Mouse (Mus musculus): ENCODE results near the gene Chn1. TPM values are rescaled to one million over a fixed set of nuclear protein-coding genes. Genes with fewer than 3 reads are reported as not detected.

The Chn1 gene
- polyA plus RNA-seq, 1 experiment from 2014 or later, result 21.2 TPM

DNA sequence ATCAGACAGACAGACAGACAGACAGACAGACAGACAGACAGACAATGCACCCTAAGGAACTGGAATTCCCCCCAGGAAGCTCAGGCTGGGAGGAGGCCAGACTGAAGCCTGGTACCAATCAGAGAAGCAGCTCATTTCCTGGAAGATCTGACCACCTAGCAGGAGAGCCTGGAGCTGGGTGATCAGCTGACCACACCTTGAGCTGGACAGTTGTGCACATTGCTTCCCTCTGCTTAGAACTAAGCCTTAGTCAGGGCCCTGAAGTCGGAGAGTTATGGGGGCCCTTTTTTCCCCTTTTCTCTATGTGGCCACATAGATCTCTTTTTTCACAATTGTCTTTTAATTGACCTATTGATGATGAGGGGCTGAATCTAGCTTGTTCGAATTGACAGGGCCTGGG, 168.0 kb downstream of the Chn1 start:
- H3K9me3 ChIP-seq (replicated peaks), result no peaks in the 10 kb centered on the region
- H3K27ac ChIP-seq, result no peak overlapping the region
- peaks cover 13% of the 10 kb centered on the region for H3K4me1 ChIP-seq (replicated peaks)
- no peaks in the 10 kb centered on the region for H3K27me3 ChIP-seq
- no peak overlapping the region for H3K9ac ChIP-seq
- H3K4me2 ChIP-seq, result no peak overlapping the region
- no peak overlapping the region for H3K4me3 ChIP-seq
- 49% methylated on average over 2 of the region's 2 CpGs for WGBS
- H3K36me3 ChIP-seq, result peaks cover 8% of the 10 kb centered on the region; the same call in 1 of the 2 replicates
- ATAC-seq (replicated peaks; ENCODE audit: insufficient number of reproducible peaks, insufficient read depth, low FRiP score, low read depth), result no peak

DNA sequence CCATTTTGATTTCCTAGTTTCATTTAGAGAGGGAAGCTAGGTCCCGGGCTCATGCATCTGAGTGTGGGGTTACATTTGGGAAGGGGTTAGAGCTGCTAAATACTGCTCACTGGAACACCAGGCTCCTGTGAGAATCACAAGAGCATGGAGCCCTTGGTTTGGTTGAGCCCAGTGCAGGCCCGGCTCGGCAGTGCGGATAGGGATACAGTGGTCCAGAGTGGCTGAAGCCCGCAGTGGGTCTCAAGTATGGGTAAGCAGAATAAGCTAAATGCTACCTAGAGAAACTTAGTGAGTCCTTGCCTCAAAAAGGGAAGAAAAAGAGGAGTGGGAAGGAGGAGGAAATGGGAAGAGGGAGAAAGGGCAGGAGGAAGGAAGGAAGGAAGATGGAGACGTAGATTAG, 168.5 kb downstream of the Chn1 start:
- Histone ChIP-seq H3K27ac (no peak overlapping the region), H3K4me1 (replicated peaks) (peaks cover 13% of the 10 kb centered on the region), H3K9me3 (replicated peaks) (no peaks in the 10 kb centered on the region), H3K4me3 (no peak overlapping the region), H3K36me3 (peaks cover 6% of the 10 kb centered on the region; the same call in 1 of the 2 replicates), H3K4me2 (no peak overlapping the region), H3K27me3 (no peaks in the 10 kb centered on the region), H3K9ac (no peak overlapping the region)
- no peak for ATAC-seq (replicated peaks; ENCODE audit: insufficient number of reproducible peaks, insufficient read depth, low FRiP score, low read depth)
- WGBS, result 91% methylated on average over 6 of the region's 6 CpGs

DNA sequence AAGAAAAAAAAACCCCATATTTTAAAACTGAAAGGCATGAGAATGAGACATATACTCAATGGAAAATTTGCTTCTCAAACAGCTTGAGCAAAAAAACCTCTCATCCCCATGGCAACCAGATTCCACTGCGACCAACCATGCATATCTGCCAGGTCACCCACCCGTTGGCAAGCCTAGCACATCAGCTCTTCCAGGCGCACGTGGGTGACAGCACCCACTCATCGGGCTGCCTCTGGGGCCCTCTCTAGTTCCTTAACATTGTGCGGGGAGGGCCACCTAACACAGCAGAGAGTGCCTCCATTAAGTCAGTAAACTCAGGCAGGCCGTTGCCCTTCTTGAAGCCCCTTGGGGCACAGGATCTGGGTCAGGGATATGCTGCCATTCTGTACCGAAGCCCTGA, 170.1 kb downstream of the Chn1 start:
- H3K27ac ChIP-seq, result no peak overlapping the region
- no peaks in the 10 kb centered on the region for H3K9me3 ChIP-seq (replicated peaks)
- H3K4me1 ChIP-seq (replicated peaks), result peaks cover 13% of the 10 kb centered on the region
- no peak for ATAC-seq (replicated peaks; ENCODE audit: insufficient number of reproducible peaks, insufficient read depth, low FRiP score, low read depth)
- WGBS, result 63% methylated on average over 8 of the region's 8 CpGs
- H3K4me2 ChIP-seq, result no peak overlapping the region
- H3K27me3 ChIP-seq, result no peaks in the 10 kb centered on the region
- no peaks in the 10 kb centered on the region for H3K36me3 ChIP-seq
- no peak overlapping the region for H3K9ac ChIP-seq
- no peak overlapping the region for H3K4me3 ChIP-seq

DNA sequence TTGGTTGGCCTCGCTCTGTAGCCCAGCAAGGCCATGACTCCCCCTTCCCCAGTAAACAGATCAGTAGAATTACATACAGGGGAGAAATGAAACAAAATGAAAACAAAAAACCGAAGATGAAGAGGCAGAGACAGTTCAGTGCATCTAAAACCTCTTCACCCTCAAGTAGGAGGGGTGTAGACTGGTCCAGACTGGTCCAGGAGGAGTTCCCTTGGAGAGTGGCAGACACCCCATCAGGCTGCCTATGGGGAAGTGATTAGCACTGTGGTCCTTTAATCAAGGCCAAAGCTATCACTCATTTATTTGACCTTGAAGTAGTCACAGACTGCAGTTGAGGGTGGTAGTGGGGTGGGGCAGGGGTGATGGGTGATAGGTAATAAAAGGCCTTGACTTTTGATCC, 170.6 kb downstream of the Chn1 start:
- WGBS, result 82% methylated on average over 2 of the region's 2 CpGs
- no peaks in the 10 kb centered on the region for H3K27me3 ChIP-seq
- no peak overlapping the region for H3K4me2 ChIP-seq
- no peaks in the 10 kb centered on the region for H3K9me3 ChIP-seq (replicated peaks)
- no peak overlapping the region for H3K4me3 ChIP-seq
- no peaks in the 10 kb centered on the region for H3K36me3 ChIP-seq
- H3K9ac ChIP-seq, result no peak overlapping the region
- H3K4me1 ChIP-seq (replicated peaks), result peaks cover 13% of the 10 kb centered on the region; the same call in 1 of the 2 replicates
- no peak for ATAC-seq (replicated peaks; ENCODE audit: insufficient number of reproducible peaks, insufficient read depth, low FRiP score, low read depth)
- H3K27ac ChIP-seq, result no peak overlapping the region

DNA sequence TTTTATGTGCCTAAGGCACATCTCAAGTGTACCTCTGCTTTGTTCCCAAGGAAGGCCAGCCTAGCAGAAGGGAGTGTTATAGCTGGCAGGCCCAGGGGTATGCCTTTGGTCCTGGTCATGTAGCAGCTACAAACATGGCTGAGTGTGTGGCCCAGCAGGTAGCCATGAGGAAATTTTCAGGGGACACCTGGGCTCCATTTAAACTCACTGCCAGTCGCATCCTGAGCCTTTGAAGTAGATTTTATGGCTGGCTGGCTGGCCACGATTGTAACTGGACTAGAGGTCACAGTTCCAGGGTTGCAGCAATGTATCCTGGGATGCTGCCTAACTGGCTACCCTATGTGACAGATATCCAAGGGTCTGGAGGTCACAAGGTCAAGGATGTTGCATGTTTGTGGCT, 174.5 kb downstream of the Chn1 start:
- ATAC-seq (replicated peaks; ENCODE audit: insufficient number of reproducible peaks, insufficient read depth, low FRiP score, low read depth), result no peak
- no peak overlapping the region for H3K4me2 ChIP-seq
- no peak overlapping the region for H3K4me3 ChIP-seq
- 73% methylated on average over 2 of the region's 2 CpGs for WGBS
- no peaks in the 10 kb centered on the region for H3K9me3 ChIP-seq (replicated peaks)
- no peaks in the 10 kb centered on the region for H3K36me3 ChIP-seq
- H3K27me3 ChIP-seq, result no peaks in the 10 kb centered on the region
- H3K27ac ChIP-seq, result no peak overlapping the region
- no peak overlapping the region for H3K9ac ChIP-seq
- peaks cover 8% of the 10 kb centered on the region for H3K4me1 ChIP-seq (replicated peaks)

DNA sequence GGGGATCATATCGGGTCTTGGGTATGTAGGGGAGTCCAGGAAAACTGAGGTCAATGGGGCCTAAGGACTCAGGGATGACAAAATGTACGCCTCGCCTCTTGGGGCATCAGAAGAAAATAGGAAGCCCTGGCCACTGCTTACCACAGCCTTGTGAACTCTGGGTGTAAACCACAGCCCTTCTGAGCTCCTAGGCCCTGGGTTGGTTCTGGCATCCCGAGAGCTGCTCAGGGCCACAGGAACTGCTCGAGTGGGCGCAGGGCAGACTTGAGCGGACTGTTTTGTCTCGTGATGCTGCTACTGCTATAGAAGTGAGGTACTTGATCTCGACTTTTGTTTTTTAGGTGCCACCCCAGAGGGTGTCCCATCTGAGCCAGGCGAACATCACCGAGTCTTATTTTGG, 177.4 kb downstream of the Chn1 start:
- no peak overlapping the region for H3K27ac ChIP-seq
- H3K9me3 ChIP-seq (replicated peaks), result no peaks in the 10 kb centered on the region
- WGBS, result 91% methylated on average over 11 of the region's 11 CpGs
- no peak overlapping the region for H3K4me3 ChIP-seq
- no peaks in the 10 kb centered on the region for H3K27me3 ChIP-seq
- H3K9ac ChIP-seq, result no peak overlapping the region
- H3K4me1 ChIP-seq (replicated peaks), result peaks cover 24% of the 10 kb centered on the region
- no peaks in the 10 kb centered on the region for H3K36me3 ChIP-seq
- H3K4me2 ChIP-seq, result no peak overlapping the region
- no peak for ATAC-seq (replicated peaks; ENCODE audit: insufficient number of reproducible peaks, insufficient read depth, low FRiP score, low read depth)

DNA sequence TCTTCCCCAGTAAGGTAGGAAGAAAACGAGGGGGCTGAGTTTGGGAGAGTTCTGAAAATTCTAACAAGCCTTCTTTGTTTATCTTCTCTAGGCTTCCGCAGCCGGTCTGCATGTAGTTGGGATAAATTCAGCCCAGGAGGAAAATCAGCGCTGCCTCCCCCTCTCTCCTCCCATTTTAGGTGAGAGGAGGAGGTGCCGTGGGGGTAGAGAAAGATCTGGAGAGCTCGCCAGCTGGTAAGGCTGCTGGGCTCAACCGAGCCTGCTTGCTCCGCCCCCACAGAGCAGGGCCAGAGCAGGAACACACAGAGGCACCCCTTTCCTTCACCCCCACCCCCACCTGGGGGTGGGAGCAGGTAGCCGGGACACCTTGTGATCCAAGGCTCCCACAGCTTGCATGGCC, 178.4 kb downstream of the Chn1 start:
- H3K4me3 ChIP-seq, result peak overlapping the region; percentile 25; the same call in 1 of the 2 replicates
- peak overlapping the region; percentile 60 for H3K4me2 ChIP-seq
- 0 out of 2 replicates have a peak, but pooled peaks have one; percentile 10 for ATAC-seq (replicated peaks; ENCODE audit: insufficient number of reproducible peaks, insufficient read depth, low FRiP score, low read depth)
- H3K27ac ChIP-seq, result peak overlapping the region; percentile 35; the same call in 1 of the 2 replicates
- H3K36me3 ChIP-seq, result no peaks in the 10 kb centered on the region
- H3K9me3 ChIP-seq (replicated peaks), result no peaks in the 10 kb centered on the region
- 5% methylated on average over 9 of the region's 9 CpGs for WGBS
- H3K27me3 ChIP-seq, result no peaks in the 10 kb centered on the region
- H3K9ac ChIP-seq, result no peak overlapping the region
- H3K4me1 ChIP-seq (replicated peaks), result peaks cover 34% of the 10 kb centered on the region

DNA sequence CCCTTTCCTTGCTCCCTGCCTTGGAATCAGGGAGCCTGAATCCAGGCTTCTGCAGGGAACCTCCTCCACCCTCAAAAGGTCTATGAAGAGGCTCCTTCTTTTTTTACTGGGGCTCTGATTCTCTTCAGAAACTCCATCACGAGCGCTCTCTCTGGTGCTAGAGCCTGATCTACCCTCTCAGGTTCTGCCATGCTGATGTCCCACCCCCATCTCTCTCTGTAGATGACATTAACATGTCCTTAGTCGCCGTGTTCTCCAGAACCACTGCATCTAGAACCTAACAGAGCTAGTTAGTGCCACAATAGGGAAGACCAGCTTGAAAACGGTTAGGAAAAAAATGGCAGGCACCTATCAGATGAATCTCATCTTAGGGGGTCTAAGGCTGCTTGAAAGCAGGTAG, 178.8 kb downstream of the Chn1 start:
- no peak for ATAC-seq (replicated peaks; ENCODE audit: insufficient number of reproducible peaks, insufficient read depth, low FRiP score, low read depth)
- Histone ChIP-seq H3K27ac (peak overlapping the region; percentile 35; the same call in 1 of the 2 replicates), H3K36me3 (no peaks in the 10 kb centered on the region), H3K9ac (no peak overlapping the region), H3K9me3 (replicated peaks) (no peaks in the 10 kb centered on the region), H3K4me1 (replicated peaks) (peaks cover 35% of the 10 kb centered on the region), H3K4me3 (peak overlapping the region; percentile 25; the same call in 1 of the 2 replicates), H3K27me3 (no peaks in the 10 kb centered on the region), H3K4me2 (peak overlapping the region; percentile 60)
- 53% methylated on average over 5 of the region's 5 CpGs for WGBS

DNA sequence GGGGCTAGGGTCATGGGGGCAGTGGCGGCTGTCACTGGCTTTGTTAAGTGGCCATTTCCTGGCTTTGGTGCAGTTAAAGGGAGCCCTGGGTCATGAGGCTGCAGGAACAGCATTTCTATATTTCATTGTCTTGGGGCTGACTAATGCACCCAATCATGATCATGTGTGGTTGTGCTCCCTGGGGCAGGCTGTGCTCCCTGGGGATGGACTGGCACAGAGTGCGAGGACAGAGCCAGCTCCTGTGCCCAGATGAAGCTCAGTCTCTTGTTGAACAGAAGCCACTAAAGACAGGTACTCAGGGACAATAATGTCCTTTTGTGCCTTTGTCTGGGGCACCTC, 182.1 kb downstream of the Chn1 start:
- no peaks in the 10 kb centered on the region for H3K9me3 ChIP-seq (replicated peaks)
- WGBS, result 74% methylated on average over 2 of the region's 2 CpGs
- no peaks in the 10 kb centered on the region for H3K27me3 ChIP-seq
- ATAC-seq (replicated peaks; ENCODE audit: insufficient number of reproducible peaks, insufficient read depth, low FRiP score, low read depth), result no peak
- peaks cover 56% of the 10 kb centered on the region for H3K4me1 ChIP-seq (replicated peaks)
- peak overlapping the region; percentile 66 for H3K27ac ChIP-seq
- no peaks in the 10 kb centered on the region for H3K36me3 ChIP-seq
- H3K9ac ChIP-seq, result no peak overlapping the region
- H3K4me3 ChIP-seq, result no peak overlapping the region
- H3K4me2 ChIP-seq, result peak overlapping the region; percentile 24; the same call in 1 of the 2 replicates

DNA sequence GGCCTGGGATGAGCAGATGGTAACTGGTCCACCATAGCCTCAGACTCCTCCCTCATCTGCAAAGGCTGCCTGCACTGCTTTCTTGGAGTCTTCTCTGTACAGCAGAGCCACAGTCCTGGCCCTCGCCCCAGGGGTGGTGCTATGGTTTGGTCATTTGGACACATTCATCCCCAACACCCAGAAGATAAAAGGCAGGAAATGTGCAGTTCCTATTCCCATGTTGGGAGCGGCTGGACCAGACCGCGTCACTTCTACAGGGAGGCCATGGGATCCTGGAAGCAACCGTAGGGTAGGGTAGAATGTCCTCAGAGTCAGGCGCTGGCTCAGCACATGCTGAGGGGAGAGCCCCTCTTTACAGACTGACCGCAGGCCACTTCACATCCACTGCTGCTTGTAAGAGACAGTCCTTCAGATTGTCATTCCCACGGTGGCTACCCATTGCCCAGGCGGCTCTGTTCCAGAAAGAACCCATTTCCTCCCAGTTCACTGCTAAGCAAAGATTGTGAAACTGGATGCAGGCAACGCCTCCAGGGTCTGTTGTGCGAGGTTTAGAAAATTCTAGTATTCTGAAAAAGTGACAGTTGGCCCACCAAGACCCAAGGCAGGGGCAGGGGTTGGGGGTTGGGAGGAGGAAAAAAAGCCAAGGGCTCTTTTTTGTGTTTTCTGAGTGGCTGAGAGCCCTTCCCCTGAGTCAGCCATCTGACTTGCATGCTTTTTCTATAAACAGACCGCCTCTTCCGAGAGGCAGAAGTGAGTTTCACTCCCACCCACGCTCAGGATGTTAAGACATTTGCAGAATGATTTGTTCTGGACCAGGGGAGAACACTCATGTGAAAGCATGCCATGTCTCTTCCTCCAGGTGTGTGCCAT, 182.7 kb downstream of the Chn1 start:
- Histone ChIP-seq H3K9ac (no peak overlapping the region), H3K36me3 (no peaks in the 10 kb centered on the region), H3K27me3 (no peaks in the 10 kb centered on the region), H3K9me3 (replicated peaks) (no peaks in the 10 kb centered on the region), H3K4me2 (peak overlapping the region; percentile 24; the same call in 1 of the 2 replicates), H3K4me1 (replicated peaks) (peaks cover 59% of the 10 kb centered on the region), H3K4me3 (no peak overlapping the region), H3K27ac (peak overlapping the region; percentile 66)
- ATAC-seq (replicated peaks; ENCODE audit: insufficient number of reproducible peaks, insufficient read depth, low FRiP score, low read depth), result peak; percentile 59
- 56% methylated on average over 14 of the region's 14 CpGs for WGBS

DNA sequence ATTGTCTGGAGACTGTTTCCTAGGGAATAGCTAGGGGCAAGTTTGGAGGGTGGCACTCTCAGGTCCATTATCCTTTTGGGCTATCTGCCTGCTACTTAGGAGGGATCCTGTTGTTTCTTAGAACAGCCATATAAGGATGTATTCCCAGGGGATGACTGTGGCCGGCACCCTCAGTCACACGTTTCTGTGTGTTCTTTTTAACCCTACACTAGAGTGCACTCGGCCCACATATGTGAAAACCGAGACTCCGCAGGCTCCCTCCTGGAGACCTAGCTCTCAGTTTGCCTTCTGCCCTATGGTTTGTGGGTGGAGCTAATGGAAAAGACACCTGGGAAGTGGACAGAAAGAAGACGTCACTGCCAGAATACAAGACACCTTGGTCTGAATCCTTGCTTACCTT, 183.9 kb downstream of the Chn1 start:
- no peaks in the 10 kb centered on the region for H3K27me3 ChIP-seq
- H3K9me3 ChIP-seq (replicated peaks), result no peaks in the 10 kb centered on the region
- H3K4me1 ChIP-seq (replicated peaks), result peaks cover 60% of the 10 kb centered on the region
- H3K27ac ChIP-seq, result no peak overlapping the region
- no peak overlapping the region for H3K4me2 ChIP-seq
- WGBS, result 51% methylated on average over 6 of the region's 6 CpGs
- no peak overlapping the region for H3K9ac ChIP-seq
- no peaks in the 10 kb centered on the region for H3K36me3 ChIP-seq
- no peak for ATAC-seq (replicated peaks; ENCODE audit: insufficient number of reproducible peaks, insufficient read depth, low FRiP score, low read depth)
- H3K4me3 ChIP-seq, result no peak overlapping the region

DNA sequence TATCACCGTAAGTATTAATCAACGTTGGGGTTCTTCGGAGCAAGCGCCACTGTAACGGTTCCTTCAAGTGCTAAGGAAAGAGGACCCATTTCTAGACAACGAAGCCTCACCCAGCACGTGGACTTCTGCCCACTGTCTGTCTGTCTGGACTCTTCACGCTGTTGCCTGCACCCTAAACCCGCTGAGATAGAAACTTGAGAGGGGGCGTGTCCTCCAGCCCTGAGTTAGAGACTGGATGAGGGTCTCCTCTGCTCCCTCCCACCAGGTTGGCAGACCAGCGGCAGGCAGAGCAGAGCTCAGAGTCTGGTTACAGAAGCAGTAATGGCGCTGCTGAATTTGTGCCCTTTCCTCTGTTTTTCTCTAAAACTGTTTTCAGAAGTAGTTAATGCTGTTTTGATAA, 185.0 kb downstream of the Chn1 start:
- ATAC-seq (replicated peaks; ENCODE audit: insufficient number of reproducible peaks, insufficient read depth, low FRiP score, low read depth), result 0 out of 2 replicates have a peak, but pooled peaks have one; percentile 27
- H3K9ac ChIP-seq, result no peak overlapping the region; the same call in 1 of the 2 replicates
- 13% methylated on average over 12 of the region's 12 CpGs for WGBS

More for the DNA sequence above, 185.0 kb downstream of the Chn1 start:
- Histone ChIP-seq H3K4me1 (replicated peaks) (peaks cover 70% of the 10 kb centered on the region), H3K4me3 (peak overlapping the region; percentile 24), H3K9me3 (replicated peaks) (no peaks in the 10 kb centered on the region), H3K36me3 (no peaks in the 10 kb centered on the region), H3K27me3 (no peaks in the 10 kb centered on the region), H3K27ac (0 out of 2 replicates have a peak overlapping the region, but pooled peaks have one; percentile 21), H3K4me2 (peak overlapping the region; percentile 57)

All from heart, embryonic 15.5 days (tissue).